Mouse (Mus musculus) heart, adult 9 months (tissue): ENCODE results near the gene Urah.

Experiments
- DNase-seq, 2 experiments: peaks; one replicate each; pipeline ENCODE4 v3.0.0; 2022; ENCODE audit warnings: low spot score in 2 of 2

Urah gene

DNA sequence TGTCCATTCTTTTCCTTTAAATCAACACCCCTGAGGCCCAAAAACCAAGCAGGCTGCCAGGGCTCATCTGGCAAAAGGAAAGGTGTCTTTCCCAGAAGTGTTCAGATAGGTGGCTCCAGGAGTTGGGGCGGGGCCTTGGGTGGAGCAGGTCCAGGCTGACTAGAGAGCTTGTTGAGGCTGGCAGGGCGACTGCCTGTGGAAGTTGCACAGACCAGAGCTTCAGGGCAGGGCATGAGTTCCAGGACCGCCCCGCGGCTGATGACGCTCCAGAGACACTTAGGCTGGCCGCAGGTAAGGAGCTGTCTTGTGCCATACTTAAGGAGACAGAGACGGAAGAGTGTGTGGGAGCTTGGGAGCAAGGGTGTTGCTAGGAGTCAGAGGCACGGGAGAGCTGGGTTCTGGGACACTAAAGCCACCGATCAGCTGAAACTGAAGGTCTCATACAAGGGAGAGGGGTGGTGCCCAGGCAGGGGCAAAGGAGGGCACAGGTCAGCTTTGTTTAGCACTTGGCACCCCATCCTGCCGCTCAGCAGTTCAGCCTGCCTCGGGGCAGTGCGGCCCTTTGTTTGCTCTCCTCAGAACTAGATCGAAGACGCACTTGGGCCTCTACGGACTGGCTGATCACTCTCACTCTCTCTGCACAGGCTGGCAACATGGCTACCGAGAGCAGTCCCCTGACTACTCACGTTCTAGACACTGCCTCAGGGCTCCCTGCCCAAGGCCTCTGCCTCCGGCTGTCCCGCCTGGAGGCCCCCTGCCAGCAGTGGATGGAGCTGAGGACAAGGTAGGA, at the start of gene Urah:
Gene Urah, plus strand, starts transcription at position 51 of the 790 bp plus-strand sequence.
- DNase-seq = no peak

DNA sequence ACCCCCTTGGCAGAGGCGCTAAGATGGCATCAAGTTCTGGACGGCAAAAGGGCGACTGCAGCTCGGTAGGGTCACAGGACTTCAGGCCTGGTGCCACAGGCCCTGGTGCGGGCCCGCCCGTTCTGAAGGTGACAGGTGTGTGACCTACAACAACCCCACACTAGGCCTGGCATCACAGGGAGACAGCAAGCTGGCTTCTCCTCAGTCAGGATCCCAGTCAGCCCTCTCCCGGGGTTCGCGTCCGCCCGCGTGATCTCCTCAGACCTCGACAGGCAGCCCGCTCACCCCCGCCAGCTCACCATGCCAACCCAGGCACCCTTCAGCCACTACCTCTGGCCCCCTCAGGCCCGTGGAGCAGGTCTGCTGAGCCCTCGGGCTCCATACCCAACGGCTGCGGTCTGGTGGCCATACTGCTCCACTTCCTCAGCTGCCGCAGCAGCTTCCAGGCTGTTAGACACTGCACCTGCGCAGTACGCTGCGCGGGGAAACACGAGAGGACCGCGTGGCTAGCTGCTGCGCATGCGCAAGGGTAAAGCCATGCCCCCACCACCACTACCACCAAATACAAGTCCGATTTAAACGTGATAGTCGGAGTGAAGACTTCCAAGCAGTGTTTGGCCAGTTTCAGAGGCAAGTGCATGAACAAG, 47.3 kb upstream of the Urah start, which contains the start of gene Syce1:
Gene Syce1, minus strand, starts transcription at position 447 of the 647 bp plus-strand sequence.
- DNase-seq = no peak

GRCm38 (mm10) chr7:140788053-140788435, 46.8 kb upstream of the Urah start:
- no peak for DNase-seq

DNA sequence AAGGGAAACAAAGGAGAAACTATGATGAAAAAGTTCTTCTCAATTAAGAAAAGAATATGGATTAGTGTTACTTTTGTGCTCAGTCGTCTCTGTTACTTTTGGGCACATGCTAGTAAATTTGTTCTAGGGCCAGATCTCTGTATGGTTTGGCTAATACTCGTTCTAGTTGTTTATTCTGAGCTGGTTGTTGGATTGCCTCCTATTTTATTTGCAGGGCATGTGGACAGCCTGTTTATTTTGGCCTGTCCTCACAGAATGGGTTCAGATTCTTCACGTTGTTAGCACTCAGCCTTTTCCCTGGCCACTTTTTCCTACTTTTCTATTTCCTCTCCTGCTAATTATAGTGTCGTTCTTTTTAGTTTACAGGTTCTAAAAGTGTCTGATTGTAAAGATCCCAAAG, 41.3 kb upstream of the Urah start:
- DNase-seq = no peak

DNA sequence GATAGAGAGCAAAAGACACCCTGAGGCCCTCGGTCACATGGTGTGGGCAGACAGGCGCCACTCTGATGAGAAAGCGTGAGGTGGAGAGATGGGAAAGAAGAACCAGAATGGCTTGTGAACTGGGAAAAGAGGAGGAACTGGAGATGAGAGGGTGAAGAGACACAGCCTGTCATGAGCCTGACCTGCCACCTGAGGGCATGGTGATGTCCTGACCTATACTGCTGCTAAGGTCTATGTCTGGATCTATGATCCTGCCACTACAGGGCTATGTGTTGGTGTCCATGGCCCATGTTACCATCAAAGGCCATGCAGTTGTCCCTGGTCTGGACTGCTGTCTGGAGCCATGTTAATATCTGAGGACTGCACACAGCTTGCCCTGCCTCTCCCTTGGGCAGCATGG, 37.2 kb upstream of the Urah start:
- DNase-seq = no peak

DNA sequence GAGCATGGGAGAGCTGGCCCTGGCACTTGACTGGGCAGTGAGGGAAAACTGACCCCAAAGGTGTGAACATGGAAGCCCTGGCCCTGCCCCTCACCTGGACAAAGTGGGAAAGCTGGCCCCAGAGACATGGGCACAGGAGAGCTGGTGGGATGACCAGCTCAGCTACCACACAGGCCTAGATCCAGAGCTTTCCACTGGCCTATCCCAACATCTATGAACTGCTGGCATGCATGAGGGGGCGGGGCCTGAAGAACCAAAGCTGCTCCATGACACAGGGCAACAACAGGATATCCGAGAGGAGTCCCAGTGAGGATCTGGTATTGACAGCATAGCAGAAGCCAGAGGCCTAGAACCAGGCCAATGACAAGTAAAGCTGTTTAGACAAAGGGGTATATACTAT, 36.6 kb upstream of the Urah start:
- DNase-seq = no peak

DNA sequence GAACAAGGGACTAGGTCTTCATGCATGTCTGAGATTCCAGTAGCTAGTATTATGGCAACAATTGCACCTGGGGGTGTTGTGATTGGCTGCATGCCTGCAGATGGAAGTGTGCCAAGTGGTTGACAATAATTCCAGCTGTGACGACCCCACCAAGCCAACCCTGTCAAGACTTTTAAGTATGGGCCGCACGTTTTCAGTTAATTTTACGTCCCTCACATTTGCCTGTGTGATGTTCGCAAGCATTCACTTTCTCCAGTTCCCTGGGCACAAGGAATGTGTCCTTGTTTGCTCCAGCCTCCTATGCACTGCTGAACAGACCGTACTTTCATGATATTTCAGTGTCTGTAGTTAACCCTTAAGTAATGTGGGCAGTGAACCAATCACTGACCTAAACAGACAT, 32.2 kb upstream of the Urah start:
- no peak for DNase-seq

DNA sequence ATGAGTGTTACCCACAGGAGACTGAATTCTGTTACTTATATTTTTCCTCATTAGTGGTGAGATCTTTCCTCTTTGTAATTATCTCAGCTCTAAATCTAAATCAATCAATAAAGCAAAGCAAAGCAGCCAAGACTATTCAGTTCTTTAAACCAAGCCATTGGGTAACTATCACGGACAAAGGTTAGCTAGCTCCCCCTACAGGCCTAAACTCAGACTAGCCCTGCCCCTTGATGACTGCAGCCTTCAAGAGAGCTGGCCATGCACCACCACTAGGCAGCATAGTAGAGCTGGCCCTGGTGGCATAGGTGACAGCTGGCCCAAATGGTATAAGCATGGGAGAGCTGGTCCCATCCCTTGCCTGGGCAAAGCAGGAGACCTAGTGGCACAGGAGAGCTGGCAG, 29.1 kb upstream of the Urah start:
- no peak for DNase-seq

DNA sequence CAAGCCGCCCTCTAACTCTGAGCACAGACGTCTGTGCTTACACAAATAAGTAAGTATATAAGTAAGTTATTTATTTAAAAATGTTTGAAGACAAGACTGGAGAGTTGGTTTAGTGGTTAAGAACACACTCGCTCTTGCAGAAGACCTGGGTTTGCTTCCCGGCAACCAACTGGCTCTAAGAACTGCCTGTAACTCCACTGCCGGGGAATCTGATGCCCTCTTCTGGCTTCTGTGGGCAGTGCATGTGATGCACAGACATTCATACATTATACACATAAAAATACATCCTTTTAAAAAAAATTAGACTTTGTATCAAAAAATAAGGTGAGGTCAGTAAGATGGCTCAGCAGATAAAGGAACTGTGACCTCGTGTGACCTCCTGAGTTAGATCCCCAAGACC, 24.3 kb upstream of the Urah start:
- no peak for DNase-seq

DNA sequence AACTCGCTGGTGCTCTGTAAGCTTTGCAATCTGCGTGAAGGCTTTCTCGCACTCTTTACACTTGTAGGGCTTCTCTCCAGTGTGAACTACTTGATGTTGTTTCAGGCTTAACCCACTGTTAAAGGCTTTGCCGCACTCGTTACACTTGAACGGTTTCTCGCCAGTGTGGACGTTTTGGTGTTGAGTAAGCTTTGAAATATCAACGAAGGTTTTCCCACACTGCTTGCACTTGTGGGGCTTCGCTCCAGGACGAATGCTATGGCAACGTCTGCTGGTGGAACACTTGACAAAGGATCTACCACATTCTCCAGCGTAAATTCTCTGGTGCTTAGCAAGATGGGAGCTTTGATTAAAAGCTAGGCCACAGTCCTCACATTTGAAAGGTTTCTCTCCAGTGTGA, 23.1 kb upstream of the Urah start:
- no peak for DNase-seq

- DNase-seq = no peak
These were observed 22.0 kb upstream of the Urah start for GRCm38 (mm10) chr7:140812850-140813249.

DNA sequence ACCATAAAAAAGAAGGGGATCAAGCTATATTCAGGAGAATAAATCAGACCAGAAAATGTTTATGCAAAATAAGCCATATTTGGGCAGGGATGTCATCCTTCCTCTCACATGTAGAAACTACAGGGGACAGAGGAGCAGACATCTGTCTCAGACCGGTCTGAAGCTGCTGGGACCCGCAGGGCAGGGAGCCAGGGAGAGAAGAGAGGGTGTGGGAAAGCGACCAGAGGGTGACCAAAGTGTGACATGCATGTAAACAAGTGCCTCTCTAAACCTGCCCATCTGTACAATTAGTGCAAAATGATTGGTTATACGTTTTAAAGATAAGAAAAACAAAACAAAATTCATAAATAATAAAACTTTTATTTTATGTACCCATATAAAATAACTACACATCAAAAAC, 14.6 kb upstream of the Urah start:
- no peak for DNase-seq

GRCm38 (mm10) chr7:140821305-140821652, 13.5 kb upstream of the Urah start:
- no peak for DNase-seq

DNA sequence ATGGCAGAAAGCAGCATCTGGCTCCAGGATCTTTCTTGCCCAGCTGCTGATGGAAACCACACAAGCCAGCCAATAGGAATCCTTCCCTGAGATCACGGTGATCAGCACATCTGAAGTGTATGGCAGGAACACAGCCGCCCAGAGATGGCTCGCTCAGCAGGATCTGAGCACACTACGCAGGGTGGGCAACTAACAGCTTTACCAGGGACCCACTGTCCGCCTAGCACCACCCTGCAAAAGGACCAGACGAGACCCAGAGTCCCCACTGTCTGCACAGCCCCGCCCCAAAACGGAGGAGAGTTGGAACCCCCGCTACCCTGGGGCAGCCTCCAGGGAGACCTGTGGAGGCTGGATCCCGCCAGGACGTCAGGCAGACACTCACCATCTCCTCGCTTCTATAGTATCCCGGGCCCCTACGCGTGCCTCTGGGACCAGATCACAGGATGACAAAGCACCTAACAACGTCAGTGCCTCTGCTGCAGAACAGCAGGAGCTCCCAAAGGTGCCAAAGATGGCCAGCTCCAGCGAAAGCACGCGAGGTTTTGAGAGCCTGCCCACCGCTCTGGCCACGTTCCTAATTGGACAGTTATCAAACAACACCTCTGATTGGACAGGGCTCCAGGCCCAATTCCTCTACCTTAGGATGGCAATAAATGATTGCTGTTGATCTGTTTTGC, 13.0 kb upstream of the Urah start, which contains the start of gene Zfp941:
Gene Zfp941, minus strand, starts transcription at position 526 of the 677 bp plus-strand sequence.
- DNase-seq = no peak

GRCm38 (mm10) chr7:140822731-140823130, 12.1 kb upstream of the Urah start:
- no peak for DNase-seq

GRCm38 (mm10) chr7:140828171-140828881, 6.5 kb upstream of the Urah start:
- DNase-seq = peak in 1 of 2 experiments; percentile 18

- no peak for DNase-seq
These were observed 3.4 kb upstream of the Urah start for GRCm38 (mm10) chr7:140831447-140831846.

GRCm38 (mm10) chr7:140833341-140833740, 1.5 kb upstream of the Urah start:
- DNase-seq = no peak

- DNase-seq = no peak
These were observed 905 bp downstream of the Urah start for GRCm38 (mm10) chr7:140835758-140836087.

GRCm38 (mm10) chr7:140836243-140837115, 1.7 kb downstream of the Urah start:
- DNase-seq = no peak

- no peak for DNase-seq
These were observed 4.7 kb downstream of the Urah start for GRCm38 (mm10) chr7:140839556-140839955.
